Mouse (Mus musculus) lung, postnatal 10 days (tissue): ENCODE measurements around the gene Rfx3.
A peak's percentile ranks its signal among the peaks of the same experiment; 100 is the strongest.

ENCODE experiments used
- DNase-seq: peaks from one replicate; pipeline ENCODE4 v3.0.0; 2021

The Rfx3 gene

GRCm38 (mm10) chr19:27904655-27905054, 106.3 kb downstream of the Rfx3 start:
- no peak for DNase-seq

- DNase-seq, result no peak
These were observed 106.8 kb downstream of the Rfx3 start for GRCm38 (mm10) chr19:27904209-27904608.

- DNase-seq, result no peak
These were observed 108.4 kb downstream of the Rfx3 start for GRCm38 (mm10) chr19:27902601-27903000.

DNA sequence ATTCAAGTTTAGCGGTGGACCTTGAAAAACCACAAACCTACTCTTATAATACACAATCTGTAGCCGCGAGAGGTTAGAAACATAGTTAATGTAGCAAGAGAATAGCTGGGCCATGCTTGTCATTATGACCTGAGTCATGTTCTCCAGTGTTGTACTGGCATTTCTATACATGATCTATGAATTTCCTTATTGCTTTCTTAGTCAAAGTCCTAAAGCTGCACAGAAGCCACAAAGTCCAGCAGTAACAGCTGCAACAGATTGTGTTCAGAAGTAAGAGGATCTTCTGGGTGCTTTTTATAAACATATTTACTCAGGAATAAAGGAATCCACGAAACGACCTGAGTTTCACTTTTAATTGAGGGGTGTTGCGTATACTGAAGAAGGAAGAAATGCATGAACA, 109.3 kb downstream of the Rfx3 start:
- no peak for DNase-seq

DNA sequence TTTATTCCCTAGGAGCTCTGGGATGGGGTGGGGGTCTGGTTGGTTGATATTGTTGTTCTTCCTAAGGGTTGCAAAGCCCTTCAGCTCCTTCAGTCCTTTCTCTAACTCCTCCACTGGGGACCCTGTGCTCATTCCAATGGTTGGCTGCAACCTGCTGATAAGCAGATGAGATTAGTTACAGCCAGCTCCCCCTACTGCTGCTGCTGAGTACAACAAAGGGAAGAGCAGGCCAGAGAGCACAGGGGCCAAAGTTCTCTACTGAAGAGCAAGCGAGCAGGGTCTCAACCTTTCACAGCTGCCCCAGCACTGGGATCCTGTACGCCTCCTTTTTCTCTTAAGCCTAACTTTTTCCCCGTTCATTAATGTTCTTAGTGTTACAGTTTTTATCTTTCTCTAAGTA, 126.4 kb downstream of the Rfx3 start:
- no peak for DNase-seq

DNA sequence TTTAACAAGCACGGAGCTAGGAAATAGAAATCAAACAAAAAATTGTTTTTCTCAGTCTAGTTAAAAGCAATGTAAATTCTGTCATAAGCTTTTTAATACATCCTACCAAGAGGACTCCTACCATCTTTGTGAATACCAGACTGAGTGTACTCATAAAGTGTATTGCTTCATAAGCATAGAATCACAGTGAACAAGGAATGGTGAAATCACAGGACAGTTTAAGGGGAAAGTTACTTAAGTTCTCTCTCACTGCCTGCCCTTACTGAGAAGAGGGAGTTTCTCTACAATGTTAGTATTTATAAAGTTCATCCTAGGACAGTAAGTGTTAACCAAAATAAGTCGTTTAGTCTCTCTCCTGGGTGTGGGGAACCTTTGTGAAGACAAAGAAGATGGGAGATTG, 133.5 kb downstream of the Rfx3 start:
- DNase-seq, result no peak

GRCm38 (mm10) chr19:27870794-27871193, 140.2 kb downstream of the Rfx3 start:
- DNase-seq, result no peak

- DNase-seq, result no peak
These were observed 151.3 kb downstream of the Rfx3 start for GRCm38 (mm10) chr19:27859641-27860040.

- DNase-seq, result no peak
These were observed 162.0 kb downstream of the Rfx3 start for GRCm38 (mm10) chr19:27848946-27849345.

GRCm38 (mm10) chr19:27847055-27847454, 163.9 kb downstream of the Rfx3 start:
- DNase-seq, result no peak

- DNase-seq, result no peak
These were observed 172.3 kb downstream of the Rfx3 start for GRCm38 (mm10) chr19:27838635-27839034.

DNA sequence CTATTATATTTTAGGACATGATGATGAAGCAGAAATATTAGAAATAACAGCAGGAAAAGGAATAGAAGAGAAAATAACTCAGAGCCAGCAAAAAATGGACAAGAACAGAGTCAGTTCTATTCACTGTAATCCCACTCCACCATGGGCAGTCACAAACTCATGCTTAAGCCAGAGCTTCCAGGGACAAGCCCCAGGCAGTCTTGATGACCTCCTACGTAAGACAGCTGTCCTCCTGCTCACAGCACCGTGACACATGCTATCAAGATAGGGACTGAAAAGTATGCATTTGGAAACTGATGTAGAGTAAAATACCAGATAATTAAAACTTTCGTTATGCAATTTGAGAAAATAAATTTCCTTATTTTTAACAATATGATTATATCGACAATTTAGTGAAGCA, 172.9 kb downstream of the Rfx3 start:
- no peak for DNase-seq

DNA sequence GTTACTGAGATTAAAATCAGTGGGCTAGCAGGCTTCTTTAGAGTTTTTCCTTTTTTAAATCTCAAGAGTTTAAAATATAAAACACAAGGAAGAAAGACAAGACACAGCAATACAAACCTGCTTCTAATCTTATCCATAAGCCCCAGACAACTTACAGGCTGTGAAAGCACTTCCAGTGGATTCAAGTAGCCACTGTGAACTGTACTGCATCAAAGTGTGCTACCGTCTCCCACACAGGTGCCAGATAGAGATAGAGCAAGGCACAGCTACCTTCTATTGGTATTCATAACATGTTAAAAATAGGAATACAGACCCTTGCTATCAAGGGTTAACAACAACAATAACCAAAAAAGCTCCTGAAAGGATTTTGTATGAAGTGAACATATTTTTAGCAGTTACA, 178.5 kb downstream of the Rfx3 start:
- no peak for DNase-seq

DNA sequence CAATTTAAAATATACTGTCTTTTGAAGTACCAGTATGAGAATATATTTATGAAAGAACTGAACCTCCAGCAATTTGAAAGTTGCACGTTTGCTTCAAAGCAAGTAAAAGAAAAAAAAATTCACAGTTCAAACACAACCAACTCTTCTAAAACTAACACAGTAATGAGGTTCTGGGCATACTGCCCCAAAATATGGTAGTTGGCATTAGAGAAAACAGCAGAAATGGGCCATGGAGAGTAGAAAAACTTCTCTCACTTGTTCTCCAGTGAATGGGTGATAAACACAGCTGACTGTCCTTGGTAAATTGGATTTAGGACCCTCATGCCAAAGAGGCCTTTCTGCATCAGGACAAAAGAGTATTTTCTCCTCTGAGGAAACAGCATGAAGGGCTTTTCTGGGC, 182.7 kb downstream of the Rfx3 start:
- no peak for DNase-seq

GRCm38 (mm10) chr19:27817661-27818060, 193.3 kb downstream of the Rfx3 start:
- no peak for DNase-seq

DNA sequence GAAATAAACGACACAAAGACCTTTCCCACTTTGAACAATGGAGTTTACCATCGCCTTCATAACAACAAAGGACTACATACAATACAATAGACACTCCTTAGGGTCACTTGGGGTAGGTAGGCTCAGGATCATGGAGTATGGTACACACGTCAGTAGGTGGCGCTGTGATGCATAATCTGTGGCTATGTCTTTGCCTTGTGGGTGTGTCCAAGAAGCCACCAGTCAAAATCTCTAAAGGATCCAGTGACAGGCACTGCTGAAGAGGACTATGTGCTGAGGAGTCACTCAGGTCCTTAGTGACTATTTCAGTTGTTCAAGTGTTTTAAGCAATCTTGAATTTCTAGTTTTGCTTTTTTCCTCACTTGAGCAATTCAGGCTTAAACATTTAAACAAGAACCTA, 230.9 kb downstream of the Rfx3 start:
- DNase-seq, result peak; percentile 41

- DNase-seq, result peak; percentile 7
These were observed 240.2 kb downstream of the Rfx3 start for GRCm38 (mm10) chr19:27770716-27771265.

- DNase-seq, result no peak
These were observed 242.5 kb downstream of the Rfx3 start for GRCm38 (mm10) chr19:27768444-27768843.

DNA sequence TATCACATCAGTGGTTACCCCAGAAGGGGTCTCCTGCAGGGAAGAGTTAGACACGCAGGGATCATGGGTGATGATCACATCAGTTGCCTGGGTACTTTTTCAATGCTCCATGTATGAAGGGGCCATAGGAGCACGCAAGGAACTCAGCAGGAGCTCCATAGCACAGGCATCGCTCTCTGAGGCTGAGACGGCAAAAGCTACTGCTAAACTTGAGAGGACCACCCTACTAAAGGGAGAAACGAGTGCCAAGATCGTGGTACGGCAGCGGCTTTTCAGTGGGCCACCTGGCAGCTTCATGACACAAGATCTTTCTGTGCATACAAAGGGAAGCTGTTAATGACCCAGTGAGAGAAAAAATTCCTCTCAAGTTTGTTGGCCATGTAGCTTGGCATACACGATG, 250.7 kb downstream of the Rfx3 start:
- DNase-seq, result no peak

DNA sequence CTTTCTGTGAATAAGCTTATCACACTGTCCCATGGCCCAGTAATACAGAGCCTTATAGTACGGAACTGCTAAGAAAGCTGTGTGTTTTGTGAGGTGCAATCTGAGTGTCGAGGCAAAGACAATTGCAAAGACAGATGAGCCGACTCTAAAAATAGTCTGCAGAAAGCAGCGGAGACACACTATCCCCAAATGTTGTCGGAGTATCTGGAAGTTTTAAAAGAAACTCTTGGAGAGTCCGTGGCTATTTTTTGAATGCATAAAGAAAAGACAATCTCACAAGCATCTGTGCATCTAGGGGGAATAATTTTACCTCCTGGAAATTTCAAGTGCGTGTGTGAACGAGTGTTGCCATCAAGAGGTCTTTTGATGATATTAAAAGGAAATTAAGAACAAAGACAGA, 251.6 kb downstream of the Rfx3 start:
- no peak for DNase-seq

- no peak for DNase-seq
These were observed 263.7 kb downstream of the Rfx3 start for GRCm38 (mm10) chr19:27747301-27747700.

DNA sequence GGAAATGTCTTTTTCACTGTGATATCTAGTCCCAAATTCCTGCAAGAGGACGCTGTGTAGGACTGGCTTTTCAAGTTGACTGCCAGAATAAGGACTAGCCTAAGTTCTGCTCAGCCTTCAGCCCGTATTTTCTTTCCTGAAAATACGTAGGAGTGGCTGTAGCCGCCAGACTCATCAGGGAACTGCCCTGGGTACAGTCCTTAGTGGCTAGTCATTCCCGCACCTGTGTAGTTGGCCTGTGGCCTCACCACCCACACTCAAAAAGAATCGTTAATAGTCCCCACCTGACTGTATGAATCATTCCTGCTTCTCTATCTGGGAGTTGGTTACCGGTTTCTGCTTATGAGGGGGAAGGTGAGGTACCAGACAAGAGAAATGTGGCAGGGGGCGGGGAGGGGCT, 272.1 kb downstream of the Rfx3 start:
- DNase-seq, result no peak

- DNase-seq, result no peak
These were observed 274.4 kb downstream of the Rfx3 start for GRCm38 (mm10) chr19:27736571-27736970.

GRCm38 (mm10) chr19:27718931-27719330, 292.0 kb downstream of the Rfx3 start:
- DNase-seq, result no peak

DNA sequence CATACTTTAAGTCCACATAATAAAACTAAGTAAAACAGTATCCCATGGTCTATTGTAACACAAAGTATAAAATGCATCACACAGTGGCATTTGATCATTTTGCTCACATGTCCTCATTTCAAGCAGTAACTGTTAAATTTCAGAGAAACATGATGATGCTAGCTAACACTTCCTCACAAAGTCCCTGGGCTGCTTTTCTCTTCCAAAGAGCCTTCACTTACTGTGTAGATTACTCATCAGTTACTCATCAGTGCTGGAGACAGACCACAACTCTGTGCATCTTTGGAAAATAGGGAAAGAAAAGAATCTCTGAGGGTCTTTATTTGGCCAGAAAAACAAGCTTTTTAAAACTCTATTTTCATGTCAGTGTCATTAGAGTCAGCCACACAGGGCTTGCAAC, 294.7 kb downstream of the Rfx3 start:
- no peak for DNase-seq
